Mouse (Mus musculus): ENCODE measurements around the gene G6pd2. TPM values are rescaled to one million over a fixed set of nuclear protein-coding genes. Genes with fewer than 3 reads are reported as not detected.

The G6pd2 gene
- not detected in 2 replicates for polyA plus RNA-seq (2015; fragmentation: Nextera tagmentation; extraction: Ambion mirVana)

- no peaks in the 10 kb centered on the region for H3K27me3 ChIP-seq
- H3K4me3 ChIP-seq = no peak within 1 kb of the TSS
- H3K4me2 ChIP-seq = no peak within 1 kb of the TSS
- H3K9me3 ChIP-seq = no peaks in the 10 kb centered on the region
- H3K9ac ChIP-seq = no peak within 1 kb of the TSS
- WGBS = 93% methylated on average over 2 of the region's 2 CpGs
- no peak for ATAC-seq (ENCODE audit: low FRiP score, low read depth)
- H3K27ac ChIP-seq (replicated peaks) = no peak within 1 kb of the TSS
- no peaks in the 10 kb centered on the region for H3K4me1 ChIP-seq (replicated peaks)
- H3K36me3 ChIP-seq = no peaks in the 10 kb centered on the region
Measured at GRCm38 (mm10) chr5:61808516-61808915, at the start of gene G6pd2. Gene G6pd2 (plus strand): TSS chr5:61808816.

GRCm38 (mm10) chr5:61764214-61764613, 44.4 kb upstream of the G6pd2 start:
- no peak for ATAC-seq (ENCODE audit: low FRiP score, low read depth)
- no peaks in the 10 kb centered on the region for H3K9me3 ChIP-seq
- WGBS = 70% methylated on average over 1 of the region's 1 CpGs

GRCm38 (mm10) chr5:61832935-61833551, 24.4 kb downstream of the G6pd2 start:
- H3K4me2 ChIP-seq = no peak overlapping the region
- no peak overlapping the region for H3K4me3 ChIP-seq
- H3K27me3 ChIP-seq = no peaks in the 10 kb centered on the region
- H3K9me3 ChIP-seq = no peaks in the 10 kb centered on the region; the same call in 1 of the 2 replicates
- no peaks in the 10 kb centered on the region for H3K4me1 ChIP-seq (replicated peaks)
- no peaks in the 10 kb centered on the region for H3K36me3 ChIP-seq
- no peak overlapping the region for H3K27ac ChIP-seq (replicated peaks)
- ATAC-seq (ENCODE audit: low FRiP score, low read depth) = no peak
- H3K9ac ChIP-seq = no peak overlapping the region

More at GRCm38 (mm10) chr5:61764214-61764613, 44.4 kb upstream of the G6pd2 start:
- Histone ChIP-seq H3K4me1 (replicated peaks) (no peaks in the 10 kb centered on the region), H3K27ac (replicated peaks) (no peak overlapping the region), H3K9ac (no peak overlapping the region), H3K4me3 (no peak overlapping the region), H3K36me3 (no peaks in the 10 kb centered on the region), H3K4me2 (no peak overlapping the region), H3K27me3 (no peaks in the 10 kb centered on the region)

GRCm38 (mm10) chr5:61843891-61844290, 35.3 kb downstream of the G6pd2 start:
- Histone ChIP-seq H3K36me3 (no peaks in the 10 kb centered on the region), H3K9ac (no peak overlapping the region), H3K9me3 (no peaks in the 10 kb centered on the region), H3K27ac (replicated peaks) (no peak overlapping the region), H3K4me2 (no peak overlapping the region), H3K4me3 (no peak overlapping the region), H3K27me3 (no peaks in the 10 kb centered on the region), H3K4me1 (replicated peaks) (no peaks in the 10 kb centered on the region)
- WGBS = 68% methylated on average over 2 of the region's 2 CpGs
- no peak for ATAC-seq (ENCODE audit: low FRiP score, low read depth)

Measured in hindbrain, embryonic 15.5 days (tissue).